Mouse (Mus musculus): ENCODE data around the gene Adamtsl5. TPM values are rescaled to one million over a fixed set of nuclear protein-coding genes. Genes with fewer than 3 reads are reported as not detected.

Gene Adamtsl5
- total RNA-seq, 2 experiments from 2014 or later, result 8.8 to 10.4 TPM

GRCm38 (mm10) chr10:80344131-80344661 is 4.0 kb downstream of the Adamtsl5 start:
- DNase-seq (ENCODE audit: low spot score in 2 of 2), result no peak

- DNase-seq (ENCODE audit: low spot score in 2 of 2), result no peak
Measured at GRCm38 (mm10) chr10:80343425-80343895, 4.8 kb downstream of the Adamtsl5 start.

GRCm38 (mm10) chr10:80342749-80343424 is 5.3 kb downstream of the Adamtsl5 start:
- DNase-seq (ENCODE audit: low spot score in 2 of 2), result no peak

GRCm38 (mm10) chr10:80342305-80342748 is 5.9 kb downstream of the Adamtsl5 start:
- no peak for DNase-seq (ENCODE audit: low spot score in 2 of 2)

GRCm38 (mm10) chr10:80341491-80342304 is 6.5 kb downstream of the Adamtsl5 start:
- DNase-seq (ENCODE audit: low spot score in 2 of 2), result no peak

GRCm38 (mm10) chr10:80341026-80341425 is 7.2 kb downstream of the Adamtsl5 start:
- no peak for DNase-seq (ENCODE audit: low spot score in 2 of 2)

GRCm38 (mm10) chr10:80339941-80340750 is 8.1 kb downstream of the Adamtsl5 start:
- DNase-seq (ENCODE audit: low spot score in 2 of 2), result peak; percentile 82 to 90

GRCm38 (mm10) chr10:80336263-80336662 is 11.9 kb downstream of the Adamtsl5 start:
- no peak for DNase-seq (ENCODE audit: low spot score in 2 of 2)

- DNase-seq (ENCODE audit: low spot score in 2 of 2), result no peak
Measured at GRCm38 (mm10) chr10:80332525-80332989, 15.7 kb downstream of the Adamtsl5 start.

GRCm38 (mm10) chr10:80331636-80332524 is 16.3 kb downstream of the Adamtsl5 start:
- no peak for DNase-seq (ENCODE audit: low spot score in 2 of 2)

- DNase-seq (ENCODE audit: low spot score in 2 of 2), result no peak
Measured at GRCm38 (mm10) chr10:80330888-80331287, 17.3 kb downstream of the Adamtsl5 start.

- DNase-seq (ENCODE audit: low spot score in 2 of 2), result no peak
Measured at GRCm38 (mm10) chr10:80330084-80330483, 18.1 kb downstream of the Adamtsl5 start.

GRCm38 (mm10) chr10:80329273-80330081 is 18.7 kb downstream of the Adamtsl5 start, which contains the start of the genes Pcsk4 and Reep6:
TSS of gene Pcsk4 (minus strand) at chr10:80329498.
TSS of gene Reep6 (plus strand) at chr10:80329953.
- DNase-seq (ENCODE audit: low spot score in 2 of 2), result peak; percentile 85 to 92

GRCm38 (mm10) chr10:80325045-80325444 is 23.2 kb downstream of the Adamtsl5 start:
- DNase-seq (ENCODE audit: low spot score in 2 of 2), result no peak

GRCm38 (mm10) chr10:80324120-80325037 is 23.8 kb downstream of the Adamtsl5 start:
- DNase-seq (ENCODE audit: low spot score in 2 of 2), result no peak

GRCm38 (mm10) chr10:80323261-80324119 is 24.7 kb downstream of the Adamtsl5 start:
- DNase-seq (ENCODE audit: low spot score in 2 of 2), result peak in 1 of 2 experiments; percentile 50

GRCm38 (mm10) chr10:80322811-80323211 is 25.4 kb downstream of the Adamtsl5 start:
- DNase-seq (ENCODE audit: low spot score in 2 of 2), result no peak
